Mouse (Mus musculus): ENCODE data around the gene Rab5b.
A peak's percentile ranks its signal among the peaks of the same experiment; 100 is the strongest.
"Not testable (repeated sequence)": the region's sequence is repeated elsewhere in the genome, so short reads cannot be mapped to it uniquely, and the experiment has no call there.

Rab5b gene

GRCm38 (mm10) chr10:128695992-128696807 lies at the start of gene Rab5b:
Gene Rab5b (minus strand): TSS chr10:128696264.
- DNase-seq (ENCODE audit: low read depth): peak; percentile 99

GRCm38 (mm10) chr10:128744680-128745601 lies 48.9 kb upstream of the Rab5b start, which contains the start of gene Dgka:
Gene Dgka (minus strand): TSS chr10:128744855.
- peak; percentile 86 for DNase-seq (ENCODE audit: low read depth)

DNA sequence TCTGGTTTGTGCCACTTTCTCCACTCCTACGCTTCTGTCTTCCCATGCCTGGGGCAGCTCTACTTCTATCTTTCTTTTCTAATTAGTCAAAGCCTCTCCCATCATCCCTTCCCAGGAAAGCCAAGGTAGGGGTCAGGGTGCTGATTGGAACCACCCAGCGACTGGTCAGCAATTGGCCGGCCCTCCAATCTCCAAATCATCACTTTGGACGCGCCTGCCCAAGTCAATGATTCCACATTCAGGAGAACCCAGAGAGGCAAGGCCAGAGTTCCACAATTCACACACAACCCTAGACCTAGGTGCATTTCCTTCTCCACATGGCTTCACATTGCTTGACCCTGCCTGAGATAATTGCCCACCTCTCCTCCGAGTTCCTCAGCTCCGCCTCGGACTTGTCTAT lies 48.1 kb upstream of the Rab5b start:
- no peak for DNase-seq (ENCODE audit: low read depth)

DNA sequence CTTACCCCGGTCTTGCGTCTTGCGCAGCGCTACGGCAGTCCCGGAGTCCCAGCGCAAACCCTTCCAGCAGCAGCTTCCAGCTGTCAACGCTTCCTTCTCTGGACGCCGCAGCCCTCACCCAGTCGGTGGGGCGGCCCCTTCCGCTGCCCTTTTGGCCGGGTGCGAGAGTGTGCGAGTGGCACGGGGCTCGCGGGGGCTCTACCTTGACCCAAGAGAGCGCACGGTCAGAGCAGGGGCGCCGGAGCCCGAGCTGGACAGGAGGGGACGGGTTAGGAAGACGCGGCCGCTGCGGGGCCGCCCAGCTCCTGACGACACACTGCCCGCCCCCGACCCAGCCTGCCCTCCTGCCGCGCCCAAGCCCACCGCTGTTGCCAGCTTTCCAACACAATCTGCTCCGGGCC lies 47.7 kb upstream of the Rab5b start:
- peak; percentile 54 for DNase-seq (ENCODE audit: low read depth)

DNA sequence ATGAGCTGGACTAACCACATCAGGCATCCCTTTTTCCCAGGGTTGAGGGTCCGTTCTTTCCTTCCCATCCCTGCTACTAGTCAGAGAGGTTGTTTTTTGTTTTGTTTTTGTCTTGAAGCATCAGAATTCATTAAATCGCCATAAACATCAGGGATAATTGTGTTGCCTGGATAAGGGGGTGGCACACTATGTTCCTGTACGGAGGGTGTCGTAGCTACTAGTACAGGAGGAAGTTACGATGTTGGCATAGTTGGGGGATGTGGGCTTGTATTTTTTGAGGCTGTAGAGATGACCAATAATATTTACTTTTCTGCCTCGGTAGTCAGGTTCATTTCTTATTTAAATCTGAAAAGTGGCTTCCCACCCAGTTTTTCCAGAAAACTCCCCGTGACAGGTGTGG lies 47.2 kb upstream of the Rab5b start:
- DNase-seq (ENCODE audit: low read depth): peak; percentile 40

- no peak for DNase-seq (ENCODE audit: low read depth)
Observed at GRCm38 (mm10) chr10:128742616-128743015, 46.6 kb upstream of the Rab5b start.

DNA sequence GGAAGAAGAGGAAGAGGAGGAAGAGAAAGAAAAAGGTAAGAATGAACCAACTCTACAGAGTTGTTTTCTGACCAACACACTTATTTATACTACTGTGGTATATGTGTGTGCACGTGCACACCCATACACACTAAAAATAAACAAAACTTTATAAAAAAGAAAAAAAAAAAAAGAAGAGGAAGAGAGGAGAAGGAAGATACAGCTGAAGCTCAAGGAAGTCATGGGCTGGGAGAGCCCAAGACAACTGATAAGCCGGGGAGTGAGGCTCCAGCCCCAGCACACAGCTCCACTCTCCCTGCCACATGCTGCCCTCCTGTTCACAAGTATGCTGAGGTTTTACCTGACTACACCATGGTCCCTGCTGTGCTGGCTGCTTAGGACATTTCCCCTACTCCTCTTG lies 44.2 kb upstream of the Rab5b start:
- no peak for DNase-seq (ENCODE audit: low read depth)

- no peak for DNase-seq (ENCODE audit: low read depth)
Observed at GRCm38 (mm10) chr10:128737435-128737834, 41.4 kb upstream of the Rab5b start.

GRCm38 (mm10) chr10:128731992-128732391 lies 35.9 kb upstream of the Rab5b start:
- DNase-seq (ENCODE audit: low read depth): no peak

DNA sequence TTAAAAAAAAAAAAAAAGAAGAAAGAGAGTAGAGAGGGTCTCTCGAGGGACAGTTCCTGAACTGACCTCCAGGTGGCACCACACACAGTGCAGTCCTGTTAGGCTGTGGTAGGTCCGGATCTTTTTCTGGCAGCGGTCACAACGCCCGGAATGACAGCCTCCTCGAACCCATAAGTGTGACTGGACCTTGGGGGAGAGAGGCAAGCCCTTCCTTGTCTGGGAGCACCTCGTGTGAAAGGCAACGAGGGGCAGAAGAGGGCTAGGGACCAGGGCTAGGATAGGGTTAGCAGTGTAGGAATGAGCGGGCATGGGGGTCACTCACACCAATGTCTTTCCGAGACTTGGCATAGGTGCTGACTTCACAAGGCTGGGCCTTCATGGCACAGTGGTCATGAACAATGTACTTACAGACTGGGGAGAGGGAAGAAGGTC lies 35.0 kb upstream of the Rab5b start:
- DNase-seq (ENCODE audit: low read depth): peak; percentile 79

DNA sequence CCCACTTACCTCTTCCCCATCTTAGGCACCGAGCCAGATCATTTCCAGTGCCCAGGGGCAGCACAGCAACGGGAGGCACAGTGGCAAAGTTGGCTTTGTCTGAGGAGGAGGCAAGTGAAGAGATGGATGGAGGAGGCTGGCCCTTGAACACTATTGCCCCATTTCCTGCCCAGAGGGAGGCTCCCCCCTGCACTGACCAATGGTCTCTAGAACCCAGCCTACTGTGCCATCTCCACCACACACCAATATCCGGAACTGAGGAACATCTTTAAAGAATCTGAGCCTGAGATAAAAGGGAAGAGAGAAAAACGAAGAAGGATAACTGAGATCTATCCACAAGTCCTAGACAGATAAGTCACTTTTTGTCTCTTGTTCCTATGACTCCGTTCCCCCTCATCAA lies 32.0 kb upstream of the Rab5b start:
- no peak for DNase-seq (ENCODE audit: low read depth)

DNA sequence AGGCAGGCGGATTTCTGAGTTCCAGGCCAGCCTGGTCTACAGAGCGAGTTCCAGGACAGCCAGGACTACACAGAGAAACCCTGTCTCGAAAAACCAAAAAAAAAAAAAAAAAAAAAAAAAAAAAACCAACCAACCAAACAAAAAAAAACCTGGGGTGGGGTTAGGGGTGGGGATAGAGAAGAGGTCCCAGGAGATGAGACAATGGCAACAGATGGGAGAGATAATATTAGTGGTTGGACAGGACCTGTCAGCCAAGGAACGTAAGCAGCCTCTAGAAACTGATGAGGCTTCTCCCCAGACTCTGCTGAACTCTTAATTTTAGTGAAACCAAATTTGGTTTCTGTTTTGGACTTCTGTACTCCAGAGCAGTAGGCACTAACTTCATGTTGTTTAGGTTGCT lies 29.4 kb upstream of the Rab5b start:
- not testable (repeated sequence) for DNase-seq (ENCODE audit: low read depth)

DNA sequence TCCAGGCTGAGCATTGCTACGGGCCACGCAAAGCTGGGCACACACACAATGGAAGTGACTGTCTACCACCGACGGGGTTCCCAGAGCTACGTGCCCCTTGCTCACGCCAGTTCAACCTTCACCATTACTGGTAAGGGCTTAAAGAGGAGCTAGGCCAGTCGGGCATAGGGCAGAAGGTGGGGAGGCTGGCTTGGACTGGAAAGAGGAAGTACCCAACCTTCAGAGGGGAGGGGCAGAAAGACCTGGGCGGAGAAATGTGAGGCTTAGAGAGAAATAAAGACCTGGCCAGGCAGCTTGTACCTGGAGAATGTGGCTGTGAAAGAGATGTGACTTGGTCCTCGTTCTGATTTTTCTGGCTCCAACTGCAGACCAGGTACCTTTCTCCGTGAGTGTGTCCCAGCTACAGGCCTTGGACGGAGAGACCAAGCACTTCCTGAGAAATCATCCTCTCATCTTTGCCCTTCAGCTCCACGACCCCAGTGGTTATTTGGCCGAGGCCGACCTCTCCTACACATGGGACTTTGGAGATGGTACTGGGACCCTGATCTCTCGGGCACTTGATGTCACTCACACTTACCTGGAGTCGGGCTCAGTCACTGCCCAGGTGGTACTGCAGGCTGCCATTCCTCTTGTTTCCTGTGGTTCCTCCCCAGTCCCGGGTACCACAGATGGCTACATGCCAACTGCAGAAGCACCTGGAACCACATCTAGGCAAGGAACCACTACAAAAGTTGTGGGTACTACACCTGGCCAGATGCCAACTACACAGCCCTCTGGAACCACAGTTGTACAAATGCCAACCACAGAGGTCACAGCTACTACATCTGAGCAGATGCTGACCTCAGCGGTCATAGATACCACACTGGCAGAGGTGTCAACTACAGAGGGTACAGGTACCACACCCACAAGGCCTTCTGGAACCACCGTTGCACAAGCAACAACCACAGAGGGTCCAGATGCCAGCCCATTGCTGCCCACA lies 19.8 kb upstream of the Rab5b start:
- peak; percentile 92 for DNase-seq (ENCODE audit: low read depth)

- DNase-seq (ENCODE audit: low read depth): not testable (repeated sequence)
Observed at GRCm38 (mm10) chr10:128711318-128711717, 15.3 kb upstream of the Rab5b start.

- no peak for DNase-seq (ENCODE audit: low read depth)
Observed at GRCm38 (mm10) chr10:128705317-128705693, 9.2 kb upstream of the Rab5b start.

- DNase-seq (ENCODE audit: low read depth): peak; percentile 87
Observed at GRCm38 (mm10) chr10:128704491-128705316, 8.6 kb upstream of the Rab5b start, which contains the start of gene Cdk2. Gene Cdk2 (minus strand): TSS chr10:128705031.

DNA sequence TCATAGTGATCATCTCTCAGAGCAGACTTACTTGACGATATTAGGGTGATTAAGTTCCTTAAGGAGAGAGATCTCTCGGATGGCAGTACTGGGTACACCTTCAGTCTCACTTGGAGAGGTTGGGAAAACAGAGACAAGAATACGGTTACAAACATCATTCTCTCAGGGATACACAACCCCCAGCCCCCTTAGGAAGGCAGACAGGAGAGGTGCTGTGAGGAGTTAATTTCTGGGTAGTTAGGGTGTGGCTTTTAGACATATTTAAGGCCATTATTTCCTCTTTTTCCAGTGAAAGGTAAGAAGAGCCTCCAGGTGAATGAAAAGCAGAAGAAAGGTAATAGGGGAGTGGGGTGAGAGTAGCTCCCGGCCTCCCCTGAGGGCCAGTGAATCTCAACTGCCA lies 7.8 kb upstream of the Rab5b start, which contains the start of gene Pmel:
Pmel (plus strand) TSS at position 301 of the 400 bp plus-strand sequence.
- no peak for DNase-seq (ENCODE audit: low read depth)

DNA sequence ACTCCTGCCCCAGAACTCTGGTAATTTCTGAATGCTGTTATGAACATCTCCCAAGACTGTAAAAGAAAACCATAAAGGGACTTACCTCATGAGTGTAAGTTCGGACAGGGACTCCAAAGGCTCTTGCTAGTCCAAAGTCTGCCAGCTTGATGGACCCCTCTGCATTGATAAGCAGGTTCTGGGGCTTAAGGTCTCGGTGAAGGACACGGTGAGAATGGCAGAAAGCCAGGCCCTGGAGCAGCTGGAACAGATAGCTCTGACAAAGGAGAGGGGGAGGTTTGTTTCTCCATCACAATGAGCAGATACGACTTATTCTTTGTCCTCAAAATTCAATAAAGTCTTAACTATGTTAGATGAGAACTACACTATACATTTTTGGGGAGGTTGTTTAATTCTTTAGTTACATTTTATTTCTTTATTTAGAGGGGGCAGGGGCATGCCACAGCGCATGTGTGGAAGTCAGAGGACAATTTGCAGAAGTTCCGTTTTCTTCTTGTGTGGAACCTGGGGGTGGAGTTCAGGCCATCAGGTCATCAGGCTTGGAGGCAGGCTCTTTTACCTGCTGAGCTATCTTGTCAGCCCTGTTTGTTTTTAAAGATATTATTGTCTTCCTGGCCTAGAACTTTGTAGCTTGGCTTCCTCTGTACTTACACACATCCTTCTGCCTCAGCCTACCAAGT lies 6.4 kb upstream of the Rab5b start:
- no peak for DNase-seq (ENCODE audit: low read depth)

DNA sequence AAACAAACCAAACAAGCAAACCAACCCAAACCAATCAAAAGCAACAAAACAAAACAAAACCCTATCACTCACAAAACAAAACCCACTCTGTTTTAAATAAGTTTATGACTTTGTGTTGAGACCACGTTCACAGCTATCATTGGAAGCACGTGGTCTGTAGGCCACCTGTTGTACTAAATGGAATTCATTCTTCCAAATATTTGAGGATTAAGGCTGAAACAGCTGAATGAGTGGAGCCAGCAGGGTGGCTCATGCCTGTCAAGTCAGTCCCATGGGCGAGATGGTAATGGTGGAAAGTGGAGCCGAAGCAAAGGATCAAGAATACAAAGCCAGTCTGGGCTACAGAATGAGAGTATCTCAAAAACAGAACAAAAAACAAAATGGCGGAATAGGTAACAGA lies 4.6 kb upstream of the Rab5b start:
- DNase-seq (ENCODE audit: low read depth): no peak

DNA sequence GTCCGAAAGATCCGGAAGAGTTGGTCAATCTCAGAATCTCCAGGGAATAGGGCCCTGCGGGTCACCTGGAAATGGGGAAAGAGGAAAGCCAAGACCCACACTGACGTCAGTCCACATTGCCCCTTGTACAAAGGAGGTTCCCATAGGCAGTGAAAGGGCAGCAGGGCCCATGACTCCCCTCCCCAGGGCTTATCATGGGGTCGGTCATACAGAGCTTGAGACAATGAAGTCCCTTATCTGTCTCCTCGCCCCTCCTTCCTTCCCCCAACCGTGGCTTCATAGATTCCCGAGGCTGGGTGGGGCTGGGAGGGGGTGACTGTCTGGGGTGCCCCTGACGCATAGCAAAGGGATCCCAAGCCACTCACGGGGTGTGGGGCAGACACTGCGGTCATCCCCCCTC lies 3.5 kb upstream of the Rab5b start:
- no peak for DNase-seq (ENCODE audit: low read depth)

Data from naive thymus-derived CD4-positive, alpha-beta T cell, adult 2 months (primary cell).